Mouse (Mus musculus) heart, embryonic 11.5 days (tissue): ENCODE results near the gene As3mt. TPM values are rescaled to one million over a fixed set of nuclear protein-coding genes. Genes with fewer than 3 reads are reported as not detected.

Experiments used
- polyA plus RNA-seq: library from polyadenylated mRNA; unstranded; fragments of >200 nt; fragmentation: Nextera tagmentation; extraction: Ambion mirVana; gene quantifications from 2 replicates; pipeline ENCODE4 v1.2.1, GENCODE M21; 2014

The As3mt gene
- polyA plus RNA-seq, 1 experiment from 2014 or later, result 47.6 TPM

Other genes starting within 250 kb of the As3mt start
- gene Trim8, start 205.8 kb upstream of the As3mt start, polyA plus RNA-seq, result 18.0 and 18.6 TPM in 2 replicates
- 67.5 and 83.5 TPM in 2 replicates for gene Arl3, start 134.3 kb upstream of the As3mt start, polyA plus RNA-seq
- 8.1 and 10.5 TPM in 2 replicates for gene Sfxn2, start 134.1 kb upstream of the As3mt start, polyA plus RNA-seq
- gene Wbp1l, start 108.4 kb upstream of the As3mt start, polyA plus RNA-seq, result 41.5 and 45.9 TPM in 2 replicates
- gene Cyp17a1, start 34.3 kb upstream of the As3mt start, polyA plus RNA-seq, result 0.97 and 1.1 TPM in 2 replicates
- gene Borcs7, start 17.6 kb upstream of the As3mt start, polyA plus RNA-seq, result 14.7 and 16.5 TPM in 2 replicates
- 3.7 and 4.1 TPM in 2 replicates for gene Cnnm2, start 54.1 kb downstream of the As3mt start, polyA plus RNA-seq